Mouse (Mus musculus) midbrain, postnatal 0 days (tissue): ENCODE data around the gene Cers1. TPM values are rescaled to one million over a fixed set of nuclear protein-coding genes. Genes with fewer than 3 reads are reported as not detected.

Source experiments
- ATAC-seq: fragments of 200-750 bp; cut with Nextera tagmentation; 2 replicates; pipeline ENCODE4 v1.8.0; 2017; ENCODE audit warnings: moderate number of reproducible peaks, mild to moderate bottlenecking, moderate TSS enrichment, moderate library complexity; ENCODE audit not compliant: low FRiP score
- DNase-seq: peaks from one replicate; pipeline ENCODE4 v3.0.0-alpha.2; 2015; ENCODE audit warnings: low spot score
- H3K27ac ChIP-seq: fragments of 300-500 bp; sonication (generic); 2 replicates; pipeline ENCODE4 v1.5.1; 2014; ENCODE audit warnings: low read depth, mild to moderate bottlenecking, low read length, mixed read lengths
- H3K27me3 ChIP-seq: fragments of 300-500 bp; sonication (generic); 2 replicates; pipeline ENCODE4 v1.6.1; 2014; ENCODE audit warnings: low read length, control low read depth, mixed read lengths; ENCODE audit not compliant: insufficient read depth
- H3K36me3 ChIP-seq: fragments of 300-500 bp; sonication (generic); 2 replicates; pipeline ENCODE4 v1.6.1; 2014; ENCODE audit warnings: low read length, control low read depth, mixed read lengths; ENCODE audit not compliant: insufficient read depth
- H3K4me1 ChIP-seq: fragments of 300-500 bp; sonication (generic); 2 replicates; pipeline ENCODE4 v1.6.1; 2014; ENCODE audit warnings: mild to moderate bottlenecking, control low read depth, antibody characterized with exemption, low read length, mixed read lengths; ENCODE audit not compliant: insufficient read depth
- H3K4me2 ChIP-seq: fragments of 300-500 bp; sonication (generic); 2 replicates; pipeline ENCODE4 v1.6.1; 2014; ENCODE audit warnings: low read depth, mild to moderate bottlenecking, low read length, mixed read lengths; ENCODE audit not compliant: poor library complexity, severe bottlenecking
- H3K4me3 ChIP-seq: fragments of 300-500 bp; sonication (generic); 2 replicates; pipeline ENCODE4 v1.5.1; 2014; ENCODE audit warnings: low read depth, mild to moderate bottlenecking, low read length, moderate library complexity
- H3K9ac ChIP-seq: fragments of 300-500 bp; sonication (generic); replicated peaks from 2 replicates; pipeline ENCODE4 v1.6.1; 2014; ENCODE audit warnings: mild to moderate bottlenecking, low read length, moderate library complexity, mixed read lengths; ENCODE audit not compliant: poor library complexity, severe bottlenecking
- H3K9me3 ChIP-seq: fragments of 300-500 bp; sonication (generic); 2 replicates; pipeline ENCODE4 v1.6.1; 2016; ENCODE audit warnings: low read length, control low read depth
- CTCF ChIP-seq: IDR thresholded peaks from 2 replicates; pipeline ENCODE4 v1.5.1; 2016; ENCODE audit warnings: antibody characterized with exemption, mild to moderate bottlenecking
- WGBS: fragments of 180-500 bp; shearing (Covaris S2); extraction: QIAGEN DNeasy Blood & Tissue Kit; methylation state at CpG from one replicate; pipeline ENCODE4 v1.1.7; 2014; 5-methylcytosine and 5-hydroxymethylcytosine counted together
- polyA plus RNA-seq: library from polyadenylated mRNA; unstranded; fragments of >200 nt; fragmentation: Nextera tagmentation; extraction: Ambion mirVana; gene quantifications from 2 replicates; pipeline ENCODE4 v1.2.1, GENCODE M21; 2015
- total RNA-seq: library from RNA; depleted of rRNA; stranded (reverse); fragments of >200 nt; gene quantifications from 2 replicates; pipeline ENCODE4 v1.2.3, GENCODE M21; 2014

Gene Cers1
- total and polyA plus RNA-seq, 2 experiments from 2014 or later, result 47.9 to 86.5 TPM

- ATAC-seq (no peak), DNase-seq (no peak)
- Histone ChIP-seq H3K9ac (no peak overlapping the region), H3K27me3 (no peaks in the 10 kb centered on the region), H3K9me3 (no peaks in the 10 kb centered on the region), H3K36me3 (peaks cover 64% of the 10 kb centered on the region), H3K4me1 (no peaks in the 10 kb centered on the region), H3K4me3 (no peak overlapping the region), H3K4me2 (no peak overlapping the region), H3K27ac (no peak overlapping the region)
- WGBS, result 93% methylated on average over 14 of the region's 14 CpGs
- TF ChIP-seq CTCF, result no peak
Measured at GRCm38 (mm10) chr8:70342007-70342406, 26.4 kb downstream of the Cers1 start.

GRCm38 (mm10) chr8:70343076-70343475 lies 27.5 kb downstream of the Cers1 start:
- DNase-seq (no peak), ATAC-seq (no peak)
- Histone ChIP-seq H3K27ac (no peak overlapping the region), H3K27me3 (no peaks in the 10 kb centered on the region), H3K9me3 (no peaks in the 10 kb centered on the region), H3K4me1 (no peaks in the 10 kb centered on the region), H3K4me3 (no peak overlapping the region), H3K36me3 (peaks cover 53% of the 10 kb centered on the region), H3K4me2 (no peak overlapping the region), H3K9ac (no peak overlapping the region)
- no peak for TF ChIP-seq CTCF
- 87% methylated on average over 7 of the region's 7 CpGs for WGBS

GRCm38 (mm10) chr8:70343696-70344095 lies 28.1 kb downstream of the Cers1 start:
- H3K9me3 ChIP-seq, result no peaks in the 10 kb centered on the region
- H3K4me3 ChIP-seq, result no peak overlapping the region
- peak; percentile 76 for TF ChIP-seq CTCF
- H3K36me3 ChIP-seq, result peaks cover 49% of the 10 kb centered on the region
- H3K27me3 ChIP-seq, result no peaks in the 10 kb centered on the region
- H3K4me1 ChIP-seq, result no peaks in the 10 kb centered on the region
- H3K4me2 ChIP-seq, result no peak overlapping the region
- H3K27ac ChIP-seq, result no peak overlapping the region
- DNase-seq (peak; percentile 74), ATAC-seq (peak; percentile 57; the same call in 1 of the 2 replicates)
- H3K9ac ChIP-seq, result no peak overlapping the region
- WGBS, result 57% methylated on average over 6 of the region's 6 CpGs

- no peak overlapping the region for H3K27ac ChIP-seq
- no peak for ATAC-seq
Measured at GRCm38 (mm10) chr8:70344279-70344678, 28.7 kb downstream of the Cers1 start.

GRCm38 (mm10) chr8:70347443-70347842 lies 31.9 kb downstream of the Cers1 start:
- Histone ChIP-seq H3K9ac (no peak overlapping the region), H3K9me3 (no peaks in the 10 kb centered on the region), H3K4me1 (peaks cover 16% of the 10 kb centered on the region), H3K27ac (no peak overlapping the region), H3K4me2 (no peak overlapping the region), H3K4me3 (no peak overlapping the region), H3K27me3 (no peaks in the 10 kb centered on the region), H3K36me3 (peaks cover 20% of the 10 kb centered on the region)
- WGBS, result 91% methylated on average over 4 of the region's 4 CpGs
- no peak for DNase-seq
- TF ChIP-seq CTCF, result no peak
- no peak for ATAC-seq

More at GRCm38 (mm10) chr8:70344279-70344678, 28.7 kb downstream of the Cers1 start:
- no peak for DNase-seq
- Histone ChIP-seq H3K4me3 (no peak overlapping the region), H3K9ac (no peak overlapping the region), H3K9me3 (no peaks in the 10 kb centered on the region), H3K36me3 (peaks cover 49% of the 10 kb centered on the region), H3K27me3 (no peaks in the 10 kb centered on the region), H3K4me1 (no peaks in the 10 kb centered on the region), H3K4me2 (no peak overlapping the region)
- 90% methylated on average over 2 of the region's 2 CpGs for WGBS
- no peak for TF ChIP-seq CTCF

- H3K4me2 ChIP-seq, result no peak overlapping the region
- H3K9ac ChIP-seq, result no peak overlapping the region
- no peaks in the 10 kb centered on the region for H3K27me3 ChIP-seq
- H3K27ac ChIP-seq, result no peak overlapping the region
- 67% methylated on average over 1 of the region's 1 CpGs for WGBS
- no peak for TF ChIP-seq CTCF
- no peak for ATAC-seq
- H3K9me3 ChIP-seq, result no peaks in the 10 kb centered on the region
- H3K4me1 ChIP-seq, result peaks cover 16% of the 10 kb centered on the region
- DNase-seq, result no peak
- no peak overlapping the region for H3K4me3 ChIP-seq
- peaks cover 15% of the 10 kb centered on the region for H3K36me3 ChIP-seq
Measured at GRCm38 (mm10) chr8:70347860-70348420, 32.4 kb downstream of the Cers1 start.
